Mouse (Mus musculus): ENCODE measurements at regions not wholly inside any gene's neighbourhood (a gene's known extent, or its start where the extent isn't known, plus 50 kb on each side); places are given as distances from the start of the nearest gene placed in this dataset.

DNA sequence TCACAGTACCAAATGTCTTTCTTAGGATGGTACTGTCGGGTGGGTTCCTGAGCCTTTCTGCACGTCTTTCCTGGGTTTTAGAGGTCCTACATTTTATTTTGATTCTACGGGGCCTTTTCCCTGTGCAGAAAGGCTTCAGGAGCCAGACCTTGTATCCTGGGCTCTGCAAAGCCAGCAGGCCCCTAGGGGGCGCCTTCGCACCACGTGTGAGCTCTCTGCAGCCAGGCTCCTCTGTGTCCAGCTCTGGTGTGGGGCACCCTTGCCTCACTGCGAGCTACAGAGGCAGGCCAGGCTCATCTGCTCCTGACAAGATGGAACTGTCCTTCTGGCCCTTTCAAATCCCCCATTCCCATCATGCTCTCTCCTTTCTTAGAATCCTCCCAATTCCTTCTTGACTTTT lies 53.3 kb upstream of the Usp3 start:
- peak; percentile 94 for DNase-seq (ENCODE audit: low spot score)
- H3K9me3 ChIP-seq (replicated peaks) = no peaks in the 10 kb centered on the region
- 17% methylated on average over 7 of the region's 7 CpGs for WGBS
- no peaks in the 10 kb centered on the region; the same call in 1 of the 2 replicates for H3K4me1 ChIP-seq
- no peak overlapping the region for H3K27ac ChIP-seq
- H3K4me3 ChIP-seq = no peak overlapping the region
- no peaks in the 10 kb centered on the region for H3K27me3 ChIP-seq (ENCODE audit: low read depth, poor library complexity, severe bottlenecking)
- H3K36me3 ChIP-seq = no peaks in the 10 kb centered on the region

DNA sequence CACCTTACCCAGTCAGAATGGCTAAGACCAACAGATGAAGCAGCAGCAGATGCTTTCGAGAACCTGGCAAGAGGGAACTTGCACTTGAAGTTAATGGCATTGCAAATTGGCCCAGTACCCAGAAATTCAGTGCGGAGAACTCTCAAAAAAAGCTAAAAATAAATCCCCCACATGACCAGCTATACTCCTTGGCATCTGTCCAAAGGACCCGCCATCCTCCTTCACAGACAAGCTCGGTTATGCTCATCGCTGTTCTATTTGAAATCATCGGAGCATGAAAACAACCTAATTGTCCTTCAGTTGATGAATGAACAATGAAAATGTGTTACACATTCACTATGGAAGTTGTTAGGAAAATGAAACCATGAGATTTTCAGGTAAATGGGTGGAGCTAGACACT lies 58.4 kb upstream of the Usp3 start:
- Histone ChIP-seq H3K9me3 (replicated peaks) (no peaks in the 10 kb centered on the region), H3K4me3 (no peak overlapping the region), H3K4me1 (peaks cover 4% of the 10 kb centered on the region; the same call in 1 of the 2 replicates), H3K27ac (no peak overlapping the region), H3K36me3 (no peaks in the 10 kb centered on the region), H3K27me3 (ENCODE audit: low read depth, poor library complexity, severe bottlenecking) (no peaks in the 10 kb centered on the region; the same call in 1 of the 2 replicates)
- 91% methylated on average over 6 of the region's 6 CpGs for WGBS
- no peak for DNase-seq (ENCODE audit: low spot score)

DNA sequence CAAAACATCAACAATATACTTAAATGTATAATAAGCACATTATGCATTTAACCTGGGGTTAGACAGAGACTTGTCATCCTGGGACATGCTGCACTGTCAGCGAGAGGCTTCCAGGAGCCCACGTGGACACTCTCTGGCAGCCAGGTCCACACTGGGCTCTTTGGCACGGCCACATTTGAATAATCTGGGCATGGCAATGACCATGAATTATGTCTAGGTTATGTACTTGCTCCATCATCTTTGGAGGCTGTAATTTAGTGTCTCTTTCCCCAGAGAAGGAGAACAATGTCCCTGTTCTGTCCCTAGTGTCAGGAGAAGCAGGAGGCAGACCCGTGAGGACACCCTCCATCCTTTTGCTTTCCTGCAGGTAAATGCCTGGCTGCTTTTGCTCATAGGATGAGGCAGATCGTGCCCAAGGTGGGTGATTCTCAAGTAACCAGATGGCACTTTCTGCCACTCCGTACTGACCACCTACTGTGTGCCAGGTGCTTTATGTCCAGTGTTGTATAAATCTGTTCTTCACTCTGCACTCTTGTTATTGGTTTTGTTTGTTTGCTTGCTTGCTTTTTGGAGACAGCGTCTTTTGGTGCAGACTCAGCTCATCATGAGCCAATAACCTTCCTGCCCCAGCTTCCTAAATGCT lies 56.2 kb upstream of the Car12 start:
- Histone ChIP-seq H3K4me3 (no peak overlapping the region), H3K9me3 (replicated peaks) (no peaks in the 10 kb centered on the region), H3K27ac (no peak overlapping the region), H3K36me3 (no peaks in the 10 kb centered on the region), H3K27me3 (ENCODE audit: low read depth, poor library complexity, severe bottlenecking) (no peaks in the 10 kb centered on the region; the same call in 1 of the 2 replicates), H3K4me1 (peaks cover 13% of the 10 kb centered on the region)
- DNase-seq (ENCODE audit: low spot score) = no peak
- 88% methylated on average over 7 of the region's 7 CpGs for WGBS

DNA sequence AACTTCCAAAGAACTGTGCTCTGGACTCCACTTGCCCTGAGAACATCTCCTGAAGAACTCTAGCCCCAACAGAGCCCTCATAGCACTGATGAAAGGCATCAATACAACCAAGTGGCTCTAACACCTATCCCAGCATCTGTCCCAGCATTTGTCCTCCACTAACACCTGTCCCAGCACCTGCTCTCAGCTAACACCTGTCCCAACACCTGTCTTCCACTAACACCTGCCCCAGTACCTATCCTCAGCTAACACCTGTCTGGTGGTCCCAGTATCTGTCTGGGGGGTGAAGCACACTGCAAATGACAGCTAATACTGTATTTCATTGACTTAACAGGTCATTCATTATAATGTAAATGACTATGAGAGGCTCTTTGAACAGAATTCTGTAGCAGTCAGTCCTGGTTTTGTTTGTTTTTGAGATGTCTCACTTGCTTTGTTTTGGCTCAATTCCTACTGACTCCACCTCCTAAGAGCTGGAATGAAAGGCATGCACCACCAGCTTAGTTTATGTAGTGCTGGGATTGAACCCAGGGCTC lies 54.7 kb upstream of the Car12 start:
- no peak overlapping the region for H3K27ac ChIP-seq
- no peak overlapping the region for H3K4me3 ChIP-seq
- no peaks in the 10 kb centered on the region; the same call in 1 of the 2 replicates for H3K27me3 ChIP-seq (ENCODE audit: low read depth, poor library complexity, severe bottlenecking)
- H3K9me3 ChIP-seq (replicated peaks) = no peaks in the 10 kb centered on the region
- H3K4me1 ChIP-seq = peaks cover 25% of the 10 kb centered on the region
- no peak for DNase-seq (ENCODE audit: low spot score)
- no peaks in the 10 kb centered on the region for H3K36me3 ChIP-seq

DNA sequence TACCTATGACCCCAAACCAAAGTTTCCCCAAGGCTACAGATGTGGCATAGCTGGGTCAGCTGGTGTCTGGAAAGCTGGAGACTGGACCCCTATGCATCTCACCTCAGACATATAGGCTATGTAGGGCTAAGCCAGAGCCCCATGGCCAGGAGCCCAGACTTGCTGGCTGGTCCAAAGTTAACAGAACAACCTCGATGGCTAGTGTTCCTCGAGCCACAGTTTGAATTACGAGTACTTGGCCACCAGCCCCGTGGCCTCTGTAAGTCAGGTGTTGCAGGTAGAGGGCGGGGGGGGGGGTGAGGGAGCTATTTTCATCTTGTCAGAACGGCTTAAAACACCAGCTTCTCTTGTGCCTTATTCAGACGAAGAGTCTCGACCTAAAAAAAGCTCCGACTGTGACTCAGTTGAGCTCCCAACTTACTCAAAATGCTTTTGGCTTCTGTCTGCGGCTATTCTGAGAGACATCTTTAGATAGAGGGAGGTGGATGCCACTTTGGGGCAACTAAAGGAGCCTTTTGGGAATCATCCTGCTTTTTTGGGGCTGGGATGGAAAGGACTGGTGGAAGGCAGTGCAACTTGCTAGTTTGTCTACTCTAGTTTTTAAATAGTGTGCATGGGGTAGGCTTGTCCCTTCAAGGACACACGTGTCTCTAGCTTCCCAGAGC lies 53.6 kb upstream of the Car12 start:
- no peaks in the 10 kb centered on the region for H3K9me3 ChIP-seq (replicated peaks)
- H3K4me3 ChIP-seq = no peak overlapping the region
- DNase-seq (ENCODE audit: low spot score) = no peak
- no peaks in the 10 kb centered on the region for H3K27me3 ChIP-seq (ENCODE audit: low read depth, poor library complexity, severe bottlenecking)
- H3K4me1 ChIP-seq = peaks cover 25% of the 10 kb centered on the region
- no peak overlapping the region for H3K27ac ChIP-seq
- no peaks in the 10 kb centered on the region for H3K36me3 ChIP-seq
- 85% methylated on average over 11 of the region's 11 CpGs for WGBS

DNA sequence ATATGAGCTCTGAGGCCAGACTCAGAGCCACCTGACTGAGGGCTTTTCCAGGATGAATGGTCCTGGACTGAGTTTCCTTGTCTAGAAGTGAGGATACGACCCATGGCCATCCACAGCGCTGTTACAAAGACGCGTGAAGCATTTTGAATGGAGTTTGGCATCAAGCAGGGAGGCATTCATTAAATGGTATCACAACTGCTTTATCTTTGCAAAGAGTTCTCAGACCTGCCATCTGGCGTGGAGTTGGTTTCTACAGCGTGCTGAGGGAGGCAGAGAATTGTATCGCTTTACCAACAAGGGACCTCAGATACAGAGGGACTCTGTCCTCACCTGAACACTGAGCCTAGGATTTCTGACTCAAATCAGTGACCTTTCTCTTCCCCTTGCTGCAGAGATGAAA lies 51.9 kb upstream of the Car12 start:
- WGBS = 91% methylated on average over 7 of the region's 7 CpGs

DNA sequence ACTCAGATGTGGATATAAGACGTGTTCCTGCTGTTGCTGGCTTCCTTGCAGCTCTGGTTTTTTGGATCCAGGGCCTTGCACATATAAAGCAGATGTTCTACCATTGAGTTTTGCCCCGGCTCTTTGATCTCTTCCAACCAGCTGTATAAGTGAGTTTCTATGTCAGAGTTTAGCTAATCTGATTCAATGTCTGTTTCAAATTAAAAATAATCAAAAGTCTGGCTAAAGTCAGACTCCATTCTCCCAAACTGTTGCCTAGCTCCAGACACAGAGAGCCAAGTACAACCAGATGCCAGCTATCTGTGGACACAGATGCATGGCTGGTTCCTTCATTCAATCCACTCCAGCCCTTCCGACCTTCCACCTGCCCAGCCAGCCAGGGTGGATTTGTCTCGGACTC lies 51.0 kb upstream of the Car12 start:
- no peaks in the 10 kb centered on the region for H3K9me3 ChIP-seq (replicated peaks)
- H3K36me3 ChIP-seq = no peaks in the 10 kb centered on the region
- DNase-seq (ENCODE audit: low spot score) = peak; percentile 57
- no peak overlapping the region for H3K4me3 ChIP-seq
- H3K27ac ChIP-seq = peak overlapping the region; percentile 53
- WGBS = 46% methylated on average over 4 of the region's 4 CpGs
- no peaks in the 10 kb centered on the region for H3K27me3 ChIP-seq (ENCODE audit: low read depth, poor library complexity, severe bottlenecking)
- H3K4me1 ChIP-seq = peaks cover 32% of the 10 kb centered on the region

More for the DNA sequence above, 51.9 kb upstream of the Car12 start:
- peak overlapping the region; percentile 47; the same call in 1 of the 2 replicates for H3K27ac ChIP-seq
- no peaks in the 10 kb centered on the region for H3K9me3 ChIP-seq (replicated peaks)
- H3K36me3 ChIP-seq = no peaks in the 10 kb centered on the region
- no peak for DNase-seq (ENCODE audit: low spot score)
- no peak overlapping the region for H3K4me3 ChIP-seq
- no peaks in the 10 kb centered on the region for H3K27me3 ChIP-seq (ENCODE audit: low read depth, poor library complexity, severe bottlenecking)
- H3K4me1 ChIP-seq = peaks cover 27% of the 10 kb centered on the region

Measured in limb, embryonic 10.5 days (tissue).